Mouse (Mus musculus) lung, postnatal 0 days (tissue): ENCODE results near the gene Wdr90.
"Not testable (repeated sequence)": the region's sequence is repeated elsewhere in the genome, so short reads cannot be mapped to it uniquely, and the experiment has no call there.

Experiments
- CTCF ChIP-seq: IDR thresholded peaks from 2 replicates; pipeline ENCODE4 v1.5.1; 2016; ENCODE audit warnings: antibody characterized with exemption, mild to moderate bottlenecking
- EP300 ChIP-seq: IDR thresholded peaks from 2 replicates; pipeline ENCODE4 v1.6.1; 2016; ENCODE audit warnings: antibody characterized with exemption, mild to moderate bottlenecking, control low read depth

- not testable (repeated sequence) for TF ChIP-seq CTCF, EP300
These were observed 53.8 kb downstream of the Wdr90 start for GRCm38 (mm10) chr17:25807452-25807851.
